Mouse (Mus musculus) midbrain, embryonic 11.5 days (tissue): ENCODE measurements around the gene Zzz3. TPM values are rescaled to one million over a fixed set of nuclear protein-coding genes. Genes with fewer than 3 reads are reported as not detected.

Source experiments
- polyA plus RNA-seq: library from polyadenylated mRNA; unstranded; fragments of >200 nt; fragmentation: Nextera tagmentation; extraction: Ambion mirVana; gene quantifications from 2 replicates; pipeline ENCODE4 v1.2.1, GENCODE M21; 2014

Gene Zzz3
- polyA plus RNA-seq, 1 experiment from 2014 or later, result 63.1 TPM

Other genes starting within 250 kb of the Zzz3 start
- 1.5 and 2.1 TPM in 2 replicates for gene Gipc2, start 229.2 kb upstream of the Zzz3 start, polyA plus RNA-seq
- gene Dnajb4, start 185.2 kb upstream of the Zzz3 start, polyA plus RNA-seq, result 26.6 and 29.0 TPM in 2 replicates
- 452 and 457 TPM in 2 replicates for gene Fubp1, start 185.1 kb upstream of the Zzz3 start, polyA plus RNA-seq
- gene Nexn, start 129.1 kb upstream of the Zzz3 start, polyA plus RNA-seq, result 2.6 and 4.2 TPM in 2 replicates
- gene Miga1, start 55.1 kb upstream of the Zzz3 start, polyA plus RNA-seq, result 19.3 and 21.8 TPM in 2 replicates
- gene Usp33, start 49.0 kb upstream of the Zzz3 start, polyA plus RNA-seq, result 65.6 and 73.2 TPM in 2 replicates